Comparison of ENCODE assay signal across 8 mouse cellular contexts in the genomic region with DNA sequence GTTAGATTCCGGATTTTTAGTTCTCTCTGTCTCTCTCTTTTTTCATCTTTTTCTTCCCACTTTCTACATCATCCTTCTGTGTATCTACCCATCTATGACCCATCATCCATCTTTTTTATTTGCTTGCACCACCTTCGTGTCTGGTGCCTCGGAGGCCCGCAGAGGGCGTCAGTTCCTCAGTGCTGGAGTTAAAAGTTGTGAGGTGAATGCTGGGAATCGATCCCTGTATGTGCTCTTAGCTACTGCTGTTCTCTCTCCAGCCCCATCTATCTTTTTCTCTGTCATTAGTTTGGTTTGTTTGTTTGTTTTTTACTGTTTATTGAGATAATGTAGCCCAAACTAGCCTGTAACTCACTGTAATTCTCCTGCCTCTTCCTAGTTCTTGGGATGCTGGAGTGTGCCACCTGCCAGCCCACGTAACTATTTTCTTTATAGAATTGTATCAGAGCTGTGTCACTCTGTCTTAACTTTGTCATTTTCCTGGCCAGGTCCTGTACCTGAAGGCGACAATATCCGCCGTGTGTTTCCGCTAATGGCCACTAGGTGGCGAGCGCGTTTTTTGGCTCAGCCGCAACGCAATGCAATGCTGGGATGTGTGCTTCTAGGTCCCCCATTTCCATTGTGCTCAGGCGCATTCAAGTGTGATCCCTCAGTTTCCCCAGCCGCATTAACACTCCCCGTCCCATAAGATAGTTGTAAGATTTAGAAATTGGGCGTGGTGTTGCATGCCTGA. TPM values are rescaled to one million over a fixed set of nuclear protein-coding genes. Genes with fewer than 3 reads are reported as not detected.
DNase-seq lines count a peak whose midpoint lies in the region; ATAC-seq and TF ChIP-seq lines count a peak whose summit lies in the region.

No protein-coding gene starts in this region.

- H3K4me1 ChIP-seq in hindbrain, embryonic 12.5 days = peaks cover 21% of the 10 kb centered on the region
- H3K4me1 ChIP-seq in lung, postnatal 0 days (ENCODE audit: insufficient read depth, low read depth, low read length) = peaks cover 7% of the 10 kb centered on the region; the same call in 1 of the 2 replicates

- peak overlapping the region; percentile 85 for H3K4me3 ChIP-seq in hindbrain, embryonic 12.5 days
- peak overlapping the region; percentile 68 for H3K4me3 ChIP-seq in lung, postnatal 0 days (ENCODE audit: low read depth, low read length)

- no peaks in the 10 kb centered on the region for H3K9me3 ChIP-seq in hindbrain, embryonic 12.5 days (replicated peaks)
- H3K9me3 ChIP-seq in lung, postnatal 0 days (ENCODE audit: low read length) = no peaks in the 10 kb centered on the region

- peaks cover 29% of the 10 kb centered on the region for H3K36me3 ChIP-seq in hindbrain, embryonic 12.5 days
- peaks cover 11% of the 10 kb centered on the region for H3K36me3 ChIP-seq in lung, postnatal 0 days (ENCODE audit: insufficient read depth, low read length)

- TF ChIP-seq EP300 in lung, postnatal 0 days (IDR thresholded peaks at IDR 0.05) = no peak

- peak overlapping the region; percentile 86 for H3K4me2 ChIP-seq in hindbrain, embryonic 12.5 days (replicated peaks)
- H3K4me2 ChIP-seq in lung, postnatal 0 days (replicated peaks; ENCODE audit: low read depth, low read length) = peak overlapping the region; percentile 52

- H3K27ac ChIP-seq in hindbrain, embryonic 12.5 days = peak overlapping the region; percentile 60
- peak overlapping the region; percentile 72 for H3K27ac ChIP-seq in lung, postnatal 0 days (ENCODE audit: low read length)

- peaks cover 36% of the 10 kb centered on the region for H3K27me3 ChIP-seq in hindbrain, embryonic 12.5 days
- peaks cover 6% of the 10 kb centered on the region; the same call in 1 of the 2 replicates for H3K27me3 ChIP-seq in lung, postnatal 0 days (replicated peaks; ENCODE audit: insufficient read depth, low read length)

- WGBS in hindbrain, embryonic 12.5 days = under 1% methylated on average over 20 of the region's 20 CpGs
- under 1% methylated on average over 20 of the region's 20 CpGs for WGBS in lung, postnatal 0 days

- DNase-seq in MN1 (ENCODE audit: low spot score) = peak; percentile 87
- peak; percentile 90 for DNase-seq in cerebellum, adult 8-10 months
- peak; percentile 69 to 94 for DNase-seq in frontal cortex, adult 2 months (ENCODE audit: extremely low spot score in 1 of 2, low spot score in 1 of 2)
- DNase-seq in layer of hippocampus, postnatal 10 days (ENCODE audit: low spot score in 2 of 2) = peak; percentile 89 to 92
- DNase-seq in lung, postnatal 0 days (ENCODE audit: low spot score) = peak; percentile 85
- peak; percentile 81 for DNase-seq in ovary, postnatal 36 days (ENCODE audit: low spot score)
- DNase-seq in thymus, postnatal 25 days = peak; percentile 87

- peak; percentile 48 for ATAC-seq in hindbrain, embryonic 12.5 days (ENCODE audit: low FRiP score)
- ATAC-seq in lung, postnatal 0 days = peak; percentile 59

- TF ChIP-seq CTCF in lung, postnatal 0 days (IDR thresholded peaks at IDR 0.05) = peak; percentile 99

- H3K9ac ChIP-seq in hindbrain, embryonic 12.5 days = peak overlapping the region; percentile 67
- H3K9ac ChIP-seq in lung, postnatal 0 days (replicated peaks; ENCODE audit: low read depth) = peak overlapping the region; percentile 48

RNA-seq across cellular contexts. Expression of a gene that starts 0.6 kb away (rescaled TPM):
- 1,785 and 1,788 TPM in 2 replicates for polyA plus RNA-seq in frontal cortex, adult 2 months (2012; rRNA removed)
- 2,266 and 2,767 TPM in 2 replicates for polyA plus RNA-seq in hindbrain, embryonic 12.5 days (2016; fragmentation: Nextera tagmentation; extraction: Ambion mirVana)
- total RNA-seq in layer of hippocampus, postnatal 10 days (2021) = 100 to 1,000 TPM; 832 to 857 TPM
- 3,759 and 4,424 TPM in 2 replicates for polyA plus RNA-seq in lung, postnatal 0 days (2015; fragmentation: Nextera tagmentation; extraction: Ambion mirVana)

RNA-seq across cellular contexts. Expression of a gene that starts 5.3 kb away (rescaled TPM):
- polyA plus RNA-seq in frontal cortex, adult 2 months (2012; rRNA removed) = 9.9 and 12.3 TPM in 2 replicates
- 0.25 and 0.68 TPM in 2 replicates for polyA plus RNA-seq in hindbrain, embryonic 12.5 days (2016; fragmentation: Nextera tagmentation; extraction: Ambion mirVana)
- 1 to 10 TPM; 5.2 to 6.9 TPM for total RNA-seq in layer of hippocampus, postnatal 10 days (2021)
- 0.12 and 0.13 TPM in 2 replicates for polyA plus RNA-seq in lung, postnatal 0 days (2015; fragmentation: Nextera tagmentation; extraction: Ambion mirVana)

RNA-seq across cellular contexts. Expression of a gene that starts 7.9 kb away (rescaled TPM):
- 64.9 and 66.1 TPM in 2 replicates for polyA plus RNA-seq in frontal cortex, adult 2 months (2012; rRNA removed)
- 60.5 and 60.8 TPM in 2 replicates for polyA plus RNA-seq in hindbrain, embryonic 12.5 days (2016; fragmentation: Nextera tagmentation; extraction: Ambion mirVana)
- 100 to 1,000 TPM in 1 of 2 experiments, 10 to 100 TPM in 1; 75.1 to 101 TPM for total RNA-seq in layer of hippocampus, postnatal 10 days (2021)
- 22.7 and 25.5 TPM in 2 replicates for polyA plus RNA-seq in lung, postnatal 0 days (2015; fragmentation: Nextera tagmentation; extraction: Ambion mirVana)

RNA-seq across cellular contexts. Expression of a gene that starts 24.1 kb away (rescaled TPM):
- polyA plus RNA-seq in frontal cortex, adult 2 months (2012; rRNA removed) = 185 and 189 TPM in 2 replicates
- polyA plus RNA-seq in hindbrain, embryonic 12.5 days (2016; fragmentation: Nextera tagmentation; extraction: Ambion mirVana) = 131 and 139 TPM in 2 replicates
- total RNA-seq in layer of hippocampus, postnatal 10 days (2021) = 100 to 1,000 TPM in 1 of 2 experiments, 10 to 100 TPM in 1; 97.6 to 108 TPM
- 63.7 and 68.5 TPM in 2 replicates for polyA plus RNA-seq in lung, postnatal 0 days (2015; fragmentation: Nextera tagmentation; extraction: Ambion mirVana)

RNA-seq across cellular contexts. Expression of a gene that starts 34.8 kb away (rescaled TPM):
- 25.2 and 27.9 TPM in 2 replicates for polyA plus RNA-seq in frontal cortex, adult 2 months (2012; rRNA removed)
- 22.1 and 23.8 TPM in 2 replicates for polyA plus RNA-seq in hindbrain, embryonic 12.5 days (2016; fragmentation: Nextera tagmentation; extraction: Ambion mirVana)
- total RNA-seq in layer of hippocampus, postnatal 10 days (2021) = 10 to 100 TPM; 25.3 to 28.3 TPM
- polyA plus RNA-seq in lung, postnatal 0 days (2015; fragmentation: Nextera tagmentation; extraction: Ambion mirVana) = 0.24 and 0.25 TPM in 2 replicates

Comparison
In these comparisons a context has a peak if more than half of its experiments do, and no peak if none do; other contexts are left out.
1. Peak in every context shown above with its lines: DNase-seq, ATAC-seq, H3K4me3 ChIP-seq and H3K27ac ChIP-seq.